Mouse (Mus musculus): ENCODE measurements around the gene Myo3b.

DNA sequence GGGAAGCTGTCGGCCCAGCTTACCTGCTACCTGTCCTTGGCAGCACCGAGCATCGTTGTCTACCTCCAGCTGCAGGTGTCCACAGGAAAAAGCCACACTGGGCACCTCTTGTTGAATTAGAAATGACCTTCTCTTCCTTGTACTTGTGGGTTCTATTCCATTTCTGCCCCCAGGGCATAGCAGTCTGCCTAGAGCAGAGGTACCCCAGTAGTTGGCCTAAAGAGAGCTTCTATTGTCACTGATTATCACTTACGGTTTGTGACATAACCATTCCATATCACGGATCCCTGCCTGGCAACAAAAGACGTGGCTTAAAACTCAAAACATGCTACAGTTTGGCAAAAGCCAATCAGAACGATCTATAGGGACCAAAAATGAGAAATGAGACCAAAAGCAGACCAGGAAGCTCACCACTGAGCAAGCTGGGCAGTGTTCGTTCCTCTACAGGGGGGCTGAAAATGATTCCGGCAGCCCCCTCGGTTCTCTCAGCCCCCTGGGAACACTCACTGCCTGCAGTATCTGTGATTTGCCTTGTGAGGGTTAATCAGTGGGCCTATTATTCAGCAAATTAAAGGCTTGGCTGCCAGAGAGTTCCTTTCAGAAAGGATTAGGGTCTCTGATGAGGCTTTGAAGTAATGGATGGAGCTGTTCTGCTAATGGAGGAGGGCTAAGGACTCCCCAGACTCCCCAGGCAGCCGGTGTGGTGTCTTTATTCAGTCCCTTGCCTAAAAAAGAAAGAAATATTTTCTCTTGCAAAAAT is 163.1 kb downstream of the Myo3b start:
- TF ChIP-seq CTCF (IDR thresholded peaks at IDR 0.05; ENCODE audit: extremely low read depth, insufficient read length, insufficient replicate concordance, low read depth, low read length) (no peak), POLR2A (IDR thresholded peaks at IDR 0.05; ENCODE audit: low read depth, low read length) (no peak)
